Mouse (Mus musculus) limb, embryonic 10.5 days (tissue): ENCODE measurements around the gene Hoxc6. TPM values are rescaled to one million over a fixed set of nuclear protein-coding genes. Genes with fewer than 3 reads are reported as not detected.

Experiments used
- DNase-seq: peaks from one replicate; pipeline ENCODE4 v3.0.0-alpha.2; 2017; ENCODE audit warnings: low spot score
- H3K27ac ChIP-seq: fragments of 300-500 bp; sonication (generic); 2 replicates; pipeline ENCODE4 v1.5.1; 2016; ENCODE audit warnings: mild to moderate bottlenecking
- H3K27me3 ChIP-seq: fragments of 300-500 bp; sonication (generic); 2 replicates; pipeline ENCODE4 v1.6.1; 2016; ENCODE audit warnings: low read depth, mild to moderate bottlenecking; ENCODE audit not compliant: poor library complexity, severe bottlenecking
- H3K36me3 ChIP-seq: fragments of 300-500 bp; sonication (generic); 2 replicates; pipeline ENCODE4 v1.6.1; 2016; ENCODE audit warnings: mild to moderate bottlenecking, moderate library complexity
- H3K4me1 ChIP-seq: fragments of 300-500 bp; sonication (generic); 2 replicates; pipeline ENCODE4 v1.6.1; 2016
- H3K4me3 ChIP-seq: fragments of 300-500 bp; sonication (generic); 2 replicates; pipeline ENCODE4 v1.5.1; 2016; ENCODE audit warnings: mild to moderate bottlenecking, moderate library complexity
- H3K9me3 ChIP-seq: fragments of 300-500 bp; sonication (generic); replicated peaks from 2 replicates; pipeline ENCODE4 v1.6.1; 2016; ENCODE audit warnings: mild to moderate bottlenecking
- WGBS: fragments of 180-500 bp; shearing (Covaris S2); methylation state at CpG from one replicate; pipeline ENCODE4 v1.1.7; 2016; 5-methylcytosine and 5-hydroxymethylcytosine counted together
- polyA plus RNA-seq: library from polyadenylated mRNA; unstranded; fragments of >200 nt; fragmentation: Nextera tagmentation; extraction: Ambion mirVana; gene quantifications from 2 replicates; pipeline ENCODE4 v1.2.1, GENCODE M21; 2016

The Hoxc6 gene
- polyA plus RNA-seq, 1 experiment from 2014 or later = 10.1 TPM

DNA sequence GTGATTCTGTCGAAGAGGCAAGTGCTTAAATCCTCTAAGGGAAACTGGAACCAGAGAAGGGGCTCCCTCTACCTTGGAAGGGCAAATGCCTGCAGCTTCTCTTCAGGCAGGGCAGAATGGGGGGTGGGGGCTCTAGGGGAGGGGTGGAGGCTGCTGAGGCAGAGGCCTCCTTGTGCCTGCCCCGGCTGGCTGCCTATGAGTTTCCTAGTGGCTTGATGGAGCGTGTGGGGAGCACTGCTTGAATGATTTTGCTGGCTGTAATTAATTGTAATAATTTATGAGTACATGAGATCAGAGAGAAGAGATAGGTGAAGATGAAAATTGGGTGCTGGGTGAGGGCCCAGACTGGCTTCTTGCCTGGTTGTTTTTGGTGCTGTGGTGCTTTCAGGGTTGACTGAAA, 13.1 kb upstream of the Hoxc6 start:
- 6% methylated on average over 3 of the region's 3 CpGs for WGBS
- Histone ChIP-seq H3K27ac (no peak overlapping the region), H3K27me3 (peaks cover 100% of the 10 kb centered on the region), H3K4me3 (no peak overlapping the region), H3K9me3 (no peaks in the 10 kb centered on the region), H3K36me3 (no peaks in the 10 kb centered on the region), H3K4me1 (peaks cover 83% of the 10 kb centered on the region)
- no peak for DNase-seq

- no peaks in the 10 kb centered on the region for H3K9me3 ChIP-seq
- WGBS = 2% methylated on average over 21 of the region's 21 CpGs
- no peak overlapping the region for H3K27ac ChIP-seq
- H3K36me3 ChIP-seq = no peaks in the 10 kb centered on the region
- H3K4me1 ChIP-seq = peaks cover 83% of the 10 kb centered on the region
- no peak overlapping the region for H3K4me3 ChIP-seq
- peak; percentile 99 for DNase-seq
- H3K27me3 ChIP-seq = peaks cover 100% of the 10 kb centered on the region
These were observed 10.8 kb upstream of the Hoxc6 start for GRCm38 (mm10) chr15:102987124-102987833.

DNA sequence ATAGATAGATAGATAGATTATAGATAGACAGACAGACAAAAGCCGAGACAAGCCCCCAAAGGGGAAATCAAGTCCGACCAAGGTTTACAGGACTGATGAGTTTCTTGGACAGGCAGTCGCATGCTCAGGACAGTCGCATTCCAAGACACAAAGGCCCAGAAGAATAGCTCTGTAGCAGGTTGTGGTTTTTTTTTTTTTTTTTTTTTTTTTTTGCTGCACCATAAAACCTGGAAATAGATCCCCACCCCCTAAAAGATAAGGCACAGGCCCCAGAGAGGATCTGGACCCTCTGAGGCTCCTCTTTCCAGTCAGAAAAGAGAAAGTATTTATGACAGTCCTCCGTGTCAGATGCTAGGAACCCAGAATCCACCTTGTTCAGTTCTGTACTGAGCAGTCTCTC, 10.0 kb upstream of the Hoxc6 start:
- no peak overlapping the region for H3K4me3 ChIP-seq
- peaks cover 84% of the 10 kb centered on the region for H3K4me1 ChIP-seq
- no peak overlapping the region for H3K27ac ChIP-seq
- no peaks in the 10 kb centered on the region for H3K36me3 ChIP-seq
- no peak for DNase-seq
- no peaks in the 10 kb centered on the region for H3K9me3 ChIP-seq
- 9% methylated on average over 5 of the region's 5 CpGs for WGBS
- H3K27me3 ChIP-seq = peaks cover 100% of the 10 kb centered on the region

DNA sequence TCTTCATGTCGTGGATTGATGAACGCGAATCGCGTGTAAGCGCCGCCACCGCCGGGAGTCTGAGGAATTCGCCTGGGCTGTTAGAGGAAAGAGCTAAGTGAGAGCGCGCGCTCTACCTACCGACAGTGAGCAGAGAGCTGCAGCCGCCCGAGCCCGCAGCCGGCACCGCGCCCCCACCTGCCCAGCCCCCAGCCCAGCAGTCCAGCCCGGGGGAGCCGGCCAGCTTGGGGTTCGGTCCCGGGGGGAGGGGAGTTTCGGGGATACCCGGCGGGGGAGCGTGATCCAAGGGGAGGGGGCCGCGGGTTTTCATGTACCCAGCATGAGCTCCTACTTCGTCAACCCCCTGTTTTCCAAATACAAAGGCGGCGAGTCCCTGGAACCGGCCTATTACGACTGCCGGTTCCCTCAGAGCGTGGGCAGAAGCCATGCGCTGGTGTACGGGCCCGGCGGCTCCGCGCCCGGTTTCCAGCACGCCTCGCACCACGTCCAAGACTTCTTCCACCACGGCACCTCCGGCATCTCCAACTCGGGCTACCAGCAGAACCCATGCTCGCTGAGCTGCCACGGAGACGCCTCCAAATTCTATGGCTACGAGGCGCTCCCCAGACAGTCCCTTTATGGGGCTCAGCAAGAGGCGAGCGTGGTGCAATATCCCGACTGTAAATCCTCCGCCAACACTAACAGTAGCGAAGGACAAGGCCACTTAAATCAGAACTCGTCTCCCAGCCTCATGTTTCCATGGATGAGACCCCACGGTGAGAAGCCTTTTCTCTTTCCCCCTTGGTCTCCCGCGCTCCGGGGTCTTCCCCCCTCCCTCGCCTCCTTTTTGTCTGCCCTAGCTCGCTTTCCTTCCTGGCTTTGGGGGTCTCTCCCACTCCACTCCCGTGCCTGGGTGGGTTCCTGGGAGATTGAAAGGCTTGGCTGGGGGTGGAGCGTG, 7.3 kb upstream of the Hoxc6 start, which contains the start of gene Hoxc8:
Gene Hoxc8, plus strand, starts transcription at position 147 of the 937 bp plus-strand sequence.
- H3K4me1 ChIP-seq = peaks cover 73% of the 10 kb centered on the region
- WGBS = under 1% methylated on average over 61 of the region's 69 CpGs
- H3K36me3 ChIP-seq = no peaks in the 10 kb centered on the region
- H3K27me3 ChIP-seq = peaks cover 99% of the 10 kb centered on the region
- peak; percentile 76 for DNase-seq
- H3K4me3 ChIP-seq = peak within 1 kb of the TSS; percentile 54
- H3K27ac ChIP-seq = peak within 1 kb of the TSS; percentile 83
- H3K9me3 ChIP-seq = no peaks in the 10 kb centered on the region

DNA sequence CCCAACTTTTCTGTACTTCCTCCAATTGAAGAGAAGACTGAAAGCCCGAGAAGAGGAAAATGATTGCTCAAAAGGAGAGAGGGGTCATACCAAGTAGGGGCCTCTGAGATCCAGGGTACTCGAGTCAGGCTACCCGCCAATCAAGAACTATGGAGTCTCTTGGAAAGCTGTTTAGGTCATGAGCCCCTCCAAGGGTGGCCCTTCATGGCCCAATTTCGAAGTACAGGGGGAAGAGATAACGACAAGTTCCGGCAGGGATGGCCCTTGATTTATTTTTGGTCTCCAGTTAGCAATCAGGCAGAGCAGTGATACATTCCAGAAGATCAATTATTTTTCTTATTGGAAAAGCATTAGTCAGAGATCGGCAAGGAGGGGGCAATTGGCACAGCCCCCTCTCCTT, 6.3 kb upstream of the Hoxc6 start:
- peaks cover 73% of the 10 kb centered on the region for H3K4me1 ChIP-seq
- H3K27ac ChIP-seq = no peak overlapping the region
- WGBS = under 1% methylated on average over 7 of the region's 7 CpGs
- peak overlapping the region; percentile 54; the same call in 1 of the 2 replicates for H3K4me3 ChIP-seq
- H3K9me3 ChIP-seq = no peaks in the 10 kb centered on the region
- H3K36me3 ChIP-seq = no peaks in the 10 kb centered on the region
- no peak for DNase-seq
- peaks cover 99% of the 10 kb centered on the region for H3K27me3 ChIP-seq

- no peak for DNase-seq
- H3K4me1 ChIP-seq = peaks cover 73% of the 10 kb centered on the region
- H3K36me3 ChIP-seq = no peaks in the 10 kb centered on the region
- no peak overlapping the region for H3K27ac ChIP-seq
- peaks cover 99% of the 10 kb centered on the region for H3K27me3 ChIP-seq
- WGBS = under 1% methylated on average over 11 of the region's 11 CpGs
- H3K9me3 ChIP-seq = no peaks in the 10 kb centered on the region
- H3K4me3 ChIP-seq = peak overlapping the region; percentile 20; the same call in 1 of the 2 replicates
These were observed 5.9 kb upstream of the Hoxc6 start for GRCm38 (mm10) chr15:102992206-102992605.

DNA sequence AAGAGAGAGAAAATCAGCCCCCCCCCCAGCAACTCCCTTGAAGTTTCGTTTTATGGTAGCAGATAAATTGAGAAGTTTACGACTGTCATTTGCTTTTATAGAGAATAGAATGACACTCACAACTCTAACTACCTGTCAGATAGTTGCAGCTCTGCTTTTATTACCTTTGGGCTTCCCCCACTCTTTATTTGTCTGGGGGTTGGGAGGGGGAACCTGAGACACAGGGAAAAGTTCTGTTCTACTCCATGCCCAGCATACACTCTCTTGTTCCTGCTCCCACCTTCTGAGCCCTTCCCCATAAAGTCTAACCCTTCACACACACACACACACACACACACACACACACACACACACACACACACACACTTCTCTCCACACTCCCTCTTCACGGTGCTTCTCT, 5.2 kb upstream of the Hoxc6 start:
- Histone ChIP-seq H3K27ac (no peak overlapping the region), H3K4me1 (peaks cover 73% of the 10 kb centered on the region), H3K36me3 (no peaks in the 10 kb centered on the region), H3K9me3 (no peaks in the 10 kb centered on the region), H3K27me3 (peaks cover 99% of the 10 kb centered on the region), H3K4me3 (no peak overlapping the region)
- no peak for DNase-seq
- WGBS = 2% methylated on average over 3 of the region's 3 CpGs

DNA sequence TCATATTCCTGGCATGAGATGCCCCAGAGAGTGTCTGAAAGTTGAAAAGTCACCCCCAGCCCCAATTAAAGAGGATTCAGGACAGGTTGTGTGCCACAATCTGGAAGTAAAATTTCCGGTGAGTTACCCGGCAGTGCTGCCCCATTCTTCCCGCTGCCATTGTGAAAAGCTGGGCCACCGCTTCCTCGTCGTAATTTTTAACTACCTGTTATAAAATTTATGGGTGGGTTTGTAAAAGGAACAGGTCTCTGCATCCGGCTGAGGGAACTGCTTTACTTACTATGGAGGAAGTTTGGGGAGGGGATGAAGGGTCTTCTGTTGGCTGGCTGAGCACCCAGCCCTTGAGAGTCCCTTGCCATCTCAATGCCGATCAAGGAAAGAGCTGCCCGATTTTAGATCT, 1.5 kb upstream of the Hoxc6 start:
- no peak for DNase-seq
- H3K4me1 ChIP-seq = peaks cover 86% of the 10 kb centered on the region
- H3K36me3 ChIP-seq = no peaks in the 10 kb centered on the region
- 1% methylated on average over 9 of the region's 9 CpGs for WGBS
- H3K4me3 ChIP-seq = peak overlapping the region; percentile 24
- no peaks in the 10 kb centered on the region for H3K9me3 ChIP-seq
- H3K27ac ChIP-seq = 0 out of 2 replicates have a peak overlapping the region, but pooled peaks have one; percentile 11
- H3K27me3 ChIP-seq = peaks cover 98% of the 10 kb centered on the region

- no peak for DNase-seq
- no peaks in the 10 kb centered on the region for H3K9me3 ChIP-seq
- peaks cover 98% of the 10 kb centered on the region for H3K27me3 ChIP-seq
- peak overlapping the region; percentile 56 for H3K4me3 ChIP-seq
- H3K27ac ChIP-seq = peak overlapping the region; percentile 94
- WGBS = 2% methylated on average over 3 of the region's 3 CpGs
- H3K4me1 ChIP-seq = peaks cover 86% of the 10 kb centered on the region
- no peaks in the 10 kb centered on the region for H3K36me3 ChIP-seq
These were observed 626 bp upstream of the Hoxc6 start for GRCm38 (mm10) chr15:102997431-102997830.

DNA sequence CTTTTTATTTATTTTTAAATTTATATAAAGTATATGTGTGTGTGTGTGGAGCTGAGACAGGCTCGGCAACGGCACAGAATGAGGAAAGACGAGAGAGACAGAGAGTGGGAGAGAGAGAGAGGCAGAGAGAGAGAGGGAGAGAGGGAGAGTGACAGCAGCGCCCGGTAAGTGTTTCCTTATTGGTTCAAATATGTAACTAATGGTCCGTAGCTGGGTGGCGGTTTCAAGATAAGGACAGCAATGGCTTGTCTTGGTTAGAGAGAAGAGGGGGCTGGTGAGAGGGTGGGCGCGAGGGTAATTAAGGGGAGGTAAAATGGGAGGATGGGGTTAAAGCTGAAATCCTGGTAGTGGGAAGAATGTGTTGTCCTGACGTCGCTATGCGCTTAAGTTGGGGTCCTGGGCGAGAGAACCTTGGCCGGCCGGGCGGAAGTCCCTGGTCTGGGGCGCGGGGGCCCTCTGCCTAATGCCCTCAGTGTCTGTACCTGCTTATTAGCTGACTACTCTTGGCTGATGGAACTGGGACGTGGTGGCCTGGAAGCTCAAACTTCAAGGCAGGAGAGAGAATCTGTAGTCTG, 638 bp downstream of the Hoxc6 start:
- Histone ChIP-seq H3K4me1 (peaks cover 89% of the 10 kb centered on the region), H3K9me3 (no peaks in the 10 kb centered on the region), H3K27ac (peak overlapping the region; percentile 94), H3K4me3 (peak overlapping the region; percentile 56), H3K36me3 (no peaks in the 10 kb centered on the region), H3K27me3 (peaks cover 99% of the 10 kb centered on the region)
- DNase-seq = no peak
- 1% methylated on average over 19 of the region's 19 CpGs for WGBS

DNA sequence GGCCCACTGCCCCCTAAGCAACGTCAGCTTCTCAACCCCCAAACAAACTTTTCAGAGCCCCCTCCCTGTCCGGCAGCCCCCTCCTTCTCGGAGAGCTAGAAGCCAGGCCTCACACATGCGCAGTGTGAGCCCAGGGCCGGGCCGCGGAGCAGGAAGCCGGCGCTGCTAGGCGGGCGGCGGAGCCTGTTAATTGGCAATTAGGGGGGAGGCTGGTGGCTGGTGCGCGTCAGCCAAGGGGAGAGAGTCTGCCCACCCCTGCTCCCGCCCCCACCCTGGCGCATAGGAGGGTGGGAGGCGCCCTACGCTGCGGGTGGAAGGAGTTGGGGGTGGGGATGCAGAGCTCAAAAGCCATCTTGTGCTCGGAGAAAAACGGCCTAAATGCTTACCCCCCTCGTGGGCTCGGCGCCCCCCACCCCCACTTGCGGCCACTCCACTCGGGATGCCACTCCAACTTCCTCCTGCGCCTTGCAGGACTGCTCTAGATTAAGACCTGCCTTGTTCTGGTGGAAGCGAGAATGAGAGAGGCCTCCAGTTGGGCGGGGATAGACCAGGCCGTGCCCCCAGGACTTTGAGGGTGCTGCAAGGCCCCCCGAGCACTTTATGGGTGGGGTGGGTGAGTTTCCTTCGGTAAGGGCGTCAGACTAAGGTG, 1.2 kb downstream of the Hoxc6 start:
- Histone ChIP-seq H3K4me3 (peak overlapping the region; percentile 56), H3K27ac (peak overlapping the region; percentile 94), H3K36me3 (no peaks in the 10 kb centered on the region), H3K4me1 (peaks cover 95% of the 10 kb centered on the region), H3K27me3 (peaks cover 99% of the 10 kb centered on the region), H3K9me3 (no peaks in the 10 kb centered on the region)
- DNase-seq = peak; percentile 91
- WGBS = under 1% methylated on average over 33 of the region's 33 CpGs

- Histone ChIP-seq H3K36me3 (no peaks in the 10 kb centered on the region), H3K27ac (peak overlapping the region; percentile 94), H3K9me3 (no peaks in the 10 kb centered on the region), H3K4me3 (peak overlapping the region; percentile 56), H3K4me1 (peaks cover 99% of the 10 kb centered on the region), H3K27me3 (peaks cover 99% of the 10 kb centered on the region)
- DNase-seq = peak; percentile 79
- under 1% methylated on average over 11 of the region's 11 CpGs for WGBS
These were observed 1.9 kb downstream of the Hoxc6 start for GRCm38 (mm10) chr15:102999955-103000354.
